Mouse (Mus musculus): ENCODE measurements around the gene Efnb2. TPM values are rescaled to one million over a fixed set of nuclear protein-coding genes. Genes with fewer than 3 reads are reported as not detected.
A peak's percentile ranks its signal among the peaks of the same experiment; 100 is the strongest.

Gene Efnb2
- total RNA-seq, 1 experiment from 2014 or later = 0.89 TPM

GRCm38 (mm10) chr8:8658426-8659224 is 2.4 kb downstream of the Efnb2 start:
- ATAC-seq (replicated peaks in 1 of 2; ENCODE audit: insufficient read depth in 1 of 2, low FRiP score in 2 of 2, low TSS enrichment in 1 of 2, low read depth in 1 of 2, poor library complexity in 2 of 2, severe bottlenecking in 2 of 2) = peak; percentile 65 to 80

GRCm38 (mm10) chr8:8657692-8658355 is 3.2 kb downstream of the Efnb2 start:
- no peak for ATAC-seq (replicated peaks in 1 of 2; ENCODE audit: insufficient read depth in 1 of 2, low FRiP score in 2 of 2, low TSS enrichment in 1 of 2, low read depth in 1 of 2, poor library complexity in 2 of 2, severe bottlenecking in 2 of 2)

GRCm38 (mm10) chr8:8656578-8657441 is 4.2 kb downstream of the Efnb2 start:
- ATAC-seq (replicated peaks in 1 of 2; ENCODE audit: insufficient read depth in 1 of 2, low FRiP score in 2 of 2, low TSS enrichment in 1 of 2, low read depth in 1 of 2, poor library complexity in 2 of 2, severe bottlenecking in 2 of 2) = no peak

- ATAC-seq (replicated peaks in 1 of 2; ENCODE audit: insufficient read depth in 1 of 2, low FRiP score in 2 of 2, low TSS enrichment in 1 of 2, low read depth in 1 of 2, poor library complexity in 2 of 2, severe bottlenecking in 2 of 2) = no peak
Observed at GRCm38 (mm10) chr8:8655346-8656340, 5.4 kb downstream of the Efnb2 start.

- peak; percentile 16 to 18; a peak in 2 of 4 replicates for ATAC-seq (replicated peaks in 1 of 2; ENCODE audit: insufficient read depth in 1 of 2, low FRiP score in 2 of 2, low TSS enrichment in 1 of 2, low read depth in 1 of 2, poor library complexity in 2 of 2, severe bottlenecking in 2 of 2)
Observed at GRCm38 (mm10) chr8:8653906-8654489, 7.0 kb downstream of the Efnb2 start.

- peak; percentile 53 to 82; a peak in 3 of 4 replicates for ATAC-seq (replicated peaks in 1 of 2; ENCODE audit: insufficient read depth in 1 of 2, low FRiP score in 2 of 2, low TSS enrichment in 1 of 2, low read depth in 1 of 2, poor library complexity in 2 of 2, severe bottlenecking in 2 of 2)
Observed at GRCm38 (mm10) chr8:8653343-8653742, 7.7 kb downstream of the Efnb2 start.

- ATAC-seq (replicated peaks in 1 of 2; ENCODE audit: insufficient read depth in 1 of 2, low FRiP score in 2 of 2, low TSS enrichment in 1 of 2, low read depth in 1 of 2, poor library complexity in 2 of 2, severe bottlenecking in 2 of 2) = no peak
Observed at GRCm38 (mm10) chr8:8652388-8652787, 8.7 kb downstream of the Efnb2 start.

- ATAC-seq (replicated peaks in 1 of 2; ENCODE audit: insufficient read depth in 1 of 2, low FRiP score in 2 of 2, low TSS enrichment in 1 of 2, low read depth in 1 of 2, poor library complexity in 2 of 2, severe bottlenecking in 2 of 2) = no peak
Observed at GRCm38 (mm10) chr8:8649944-8650343, 11.1 kb downstream of the Efnb2 start.

- ATAC-seq (replicated peaks in 1 of 2; ENCODE audit: insufficient read depth in 1 of 2, low FRiP score in 2 of 2, low TSS enrichment in 1 of 2, low read depth in 1 of 2, poor library complexity in 2 of 2, severe bottlenecking in 2 of 2) = no peak
Observed at GRCm38 (mm10) chr8:8649536-8649935, 11.5 kb downstream of the Efnb2 start.

- no peak for ATAC-seq (replicated peaks in 1 of 2; ENCODE audit: insufficient read depth in 1 of 2, low FRiP score in 2 of 2, low TSS enrichment in 1 of 2, low read depth in 1 of 2, poor library complexity in 2 of 2, severe bottlenecking in 2 of 2)
Observed at GRCm38 (mm10) chr8:8648686-8649085, 12.4 kb downstream of the Efnb2 start.

- no peak for ATAC-seq (replicated peaks in 1 of 2; ENCODE audit: insufficient read depth in 1 of 2, low FRiP score in 2 of 2, low TSS enrichment in 1 of 2, low read depth in 1 of 2, poor library complexity in 2 of 2, severe bottlenecking in 2 of 2)
Observed at GRCm38 (mm10) chr8:8647824-8648223, 13.2 kb downstream of the Efnb2 start.

- no peak for ATAC-seq (replicated peaks in 1 of 2; ENCODE audit: insufficient read depth in 1 of 2, low FRiP score in 2 of 2, low TSS enrichment in 1 of 2, low read depth in 1 of 2, poor library complexity in 2 of 2, severe bottlenecking in 2 of 2)
Observed at GRCm38 (mm10) chr8:8647319-8647718, 13.7 kb downstream of the Efnb2 start.

- ATAC-seq (replicated peaks in 1 of 2; ENCODE audit: insufficient read depth in 1 of 2, low FRiP score in 2 of 2, low TSS enrichment in 1 of 2, low read depth in 1 of 2, poor library complexity in 2 of 2, severe bottlenecking in 2 of 2) = no peak
Observed at GRCm38 (mm10) chr8:8644160-8644915, 16.7 kb downstream of the Efnb2 start.

- no peak for ATAC-seq (replicated peaks in 1 of 2; ENCODE audit: insufficient read depth in 1 of 2, low FRiP score in 2 of 2, low TSS enrichment in 1 of 2, low read depth in 1 of 2, poor library complexity in 2 of 2, severe bottlenecking in 2 of 2)
Observed at GRCm38 (mm10) chr8:8640264-8640588, 20.8 kb downstream of the Efnb2 start.

GRCm38 (mm10) chr8:8639569-8640263 is 21.3 kb downstream of the Efnb2 start:
- ATAC-seq (replicated peaks in 1 of 2; ENCODE audit: insufficient read depth in 1 of 2, low FRiP score in 2 of 2, low TSS enrichment in 1 of 2, low read depth in 1 of 2, poor library complexity in 2 of 2, severe bottlenecking in 2 of 2) = no peak
